Mouse (Mus musculus): ENCODE measurements around the gene Mmp27.

Gene Mmp27

DNA sequence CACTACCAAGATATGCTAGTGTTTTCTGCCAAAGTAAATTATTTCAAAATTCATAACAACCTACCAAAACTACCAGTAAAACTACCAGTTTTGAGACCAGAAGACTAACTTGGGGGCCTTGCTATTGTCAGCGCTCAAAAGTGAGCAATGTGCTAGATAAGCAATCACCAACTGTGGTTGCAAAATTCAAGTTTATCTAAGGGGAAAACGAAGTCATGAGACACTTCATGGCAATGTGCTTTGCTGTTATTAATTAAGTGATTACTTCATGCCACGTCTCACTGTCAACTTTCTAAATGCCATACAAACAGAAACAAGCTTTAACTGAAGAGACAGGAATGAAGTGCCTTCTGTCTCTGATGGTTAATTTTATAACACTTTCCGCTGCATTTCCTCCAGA is at the start of gene Mmp27:
Gene Mmp27, plus strand, starts transcription at position 235 of the 400 bp plus-strand sequence.
- DNase-seq (ENCODE audit: low spot score) = no peak

DNA sequence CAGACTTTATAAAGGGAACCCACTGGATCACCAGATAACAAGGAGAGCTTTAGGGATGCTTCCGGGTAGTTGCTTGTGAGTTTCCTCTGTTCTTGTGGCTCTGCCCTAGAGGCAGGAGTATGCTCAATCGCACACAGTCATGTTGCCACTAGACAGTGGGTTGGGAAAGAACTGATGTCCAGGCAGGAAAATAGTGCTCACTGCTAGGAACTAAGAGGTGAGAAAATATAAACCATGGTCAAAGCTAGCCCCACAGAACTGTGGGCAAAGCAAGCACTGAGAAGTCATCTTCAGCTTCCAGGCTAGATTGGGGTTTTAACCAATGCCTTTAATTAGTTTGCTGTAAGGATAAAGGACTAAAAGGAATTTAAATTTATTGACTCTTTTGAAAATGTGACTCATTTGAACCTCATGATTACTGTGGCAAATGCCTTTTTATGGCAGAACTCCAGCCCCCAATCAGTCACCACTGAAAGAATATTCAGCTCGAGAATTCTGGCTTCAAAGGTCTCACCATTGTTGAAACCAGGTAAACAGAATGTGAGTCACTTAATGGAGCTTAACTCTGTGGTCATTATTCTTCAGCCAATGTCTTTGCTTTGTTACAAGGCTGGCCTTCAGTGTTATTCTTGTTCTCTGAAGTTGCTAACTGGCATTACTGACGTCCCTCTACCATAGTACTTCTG is 44.8 kb upstream of the Mmp27 start:
- no peak for DNase-seq (ENCODE audit: low spot score)

DNA sequence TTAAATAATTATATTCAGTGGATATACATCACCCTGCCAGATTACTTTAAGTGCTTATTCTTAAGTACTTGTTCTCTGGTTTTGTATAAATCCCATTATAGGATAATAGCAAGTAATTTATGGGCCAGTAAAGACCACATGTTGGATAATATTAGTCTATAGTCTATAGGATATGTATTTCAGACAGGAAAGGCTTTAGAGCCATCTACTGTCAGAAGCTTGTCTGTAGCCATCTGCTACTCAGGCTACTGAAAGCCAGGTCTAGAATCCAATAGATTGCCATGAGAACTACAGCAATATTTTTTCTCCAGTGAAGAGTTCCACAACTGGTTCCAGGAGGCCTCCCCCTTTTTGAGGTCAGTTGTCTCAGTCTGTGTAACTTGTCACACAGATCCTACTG is 28.4 kb upstream of the Mmp27 start:
- DNase-seq (ENCODE audit: low spot score) = no peak

DNA sequence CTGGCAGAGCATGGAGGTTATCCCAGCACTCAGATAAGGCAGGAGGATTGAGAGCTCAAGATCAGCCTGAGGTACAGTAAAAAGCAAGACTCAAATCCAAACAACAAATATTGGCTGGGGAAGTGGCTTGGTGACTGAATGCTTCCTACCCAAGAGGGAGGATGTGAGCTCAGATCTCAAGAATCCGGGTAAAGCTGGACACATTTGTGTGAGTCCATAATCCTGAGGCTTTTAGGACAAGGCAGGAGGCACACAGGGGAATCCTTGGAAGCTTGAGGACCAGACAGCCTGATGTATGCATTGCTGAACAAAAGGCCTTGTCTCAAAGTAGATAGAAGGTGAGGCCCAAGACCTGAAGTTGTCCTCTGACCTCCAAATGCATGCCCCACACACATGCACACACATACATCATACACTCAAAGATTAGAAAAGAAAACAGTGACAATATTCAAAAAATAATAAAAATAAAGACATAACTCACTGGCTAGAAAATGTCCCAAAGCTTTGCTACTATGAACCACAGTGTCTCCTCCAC is 26.2 kb upstream of the Mmp27 start:
- DNase-seq (ENCODE audit: low spot score) = no peak

DNA sequence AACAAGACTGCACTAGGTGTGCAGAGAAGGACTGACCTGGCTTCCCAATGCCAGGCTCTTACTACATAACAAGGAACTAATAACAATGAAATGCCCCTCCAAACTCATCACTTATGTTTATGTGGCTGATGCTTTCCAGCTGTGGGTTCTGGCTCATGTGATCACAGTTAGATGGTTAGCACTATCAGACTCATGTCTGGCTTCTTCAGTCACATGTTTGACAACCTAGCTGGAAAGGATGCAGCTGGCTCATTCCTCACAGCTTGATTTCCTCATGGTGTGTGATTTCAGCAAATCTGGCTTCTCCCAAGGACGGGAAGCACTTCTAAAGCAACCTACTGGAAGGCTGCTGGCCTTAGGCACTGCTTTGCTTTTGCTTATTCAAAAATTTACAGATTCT is 25.7 kb upstream of the Mmp27 start:
- peak; percentile 40 for DNase-seq (ENCODE audit: low spot score)

DNA sequence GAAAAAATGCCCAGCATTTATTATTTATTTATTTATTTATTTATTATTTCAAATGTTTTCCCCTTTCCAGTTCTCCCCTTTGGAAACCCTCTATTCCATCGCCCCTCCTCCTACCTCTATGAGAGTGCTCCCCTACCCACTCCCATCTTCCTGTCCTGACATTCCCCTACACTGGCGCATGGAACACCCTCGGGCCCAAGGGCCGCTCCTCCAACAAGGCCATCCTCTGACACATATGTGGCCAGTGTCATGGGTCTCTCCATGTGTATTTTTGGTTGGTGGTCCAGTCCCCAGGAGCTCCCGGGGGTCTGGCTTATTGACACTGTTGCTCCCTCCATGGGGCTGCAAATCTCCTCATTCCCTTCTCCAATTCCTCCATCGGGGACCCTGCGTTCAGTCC is 25.3 kb upstream of the Mmp27 start:
- no peak for DNase-seq (ENCODE audit: low spot score)

DNA sequence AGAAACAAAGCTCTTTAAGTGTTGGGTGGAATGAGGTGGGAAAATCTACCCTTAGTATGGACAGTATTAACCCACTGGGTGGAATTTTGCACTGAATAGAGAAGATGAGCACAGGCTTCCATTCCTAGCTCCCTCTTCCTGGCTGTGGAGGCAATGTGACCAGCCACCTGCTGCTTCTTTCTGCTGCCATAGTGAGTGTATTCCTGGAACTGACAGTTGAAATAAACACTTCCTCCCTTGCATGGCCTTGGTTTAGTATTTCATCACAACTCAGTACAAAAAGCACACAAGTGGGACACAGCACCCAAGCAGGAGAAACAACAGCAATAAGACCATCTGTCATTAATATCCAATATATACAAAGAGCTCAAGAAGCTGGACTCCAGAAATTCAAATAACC is 19.3 kb upstream of the Mmp27 start:
- DNase-seq (ENCODE audit: low spot score) = no peak

DNA sequence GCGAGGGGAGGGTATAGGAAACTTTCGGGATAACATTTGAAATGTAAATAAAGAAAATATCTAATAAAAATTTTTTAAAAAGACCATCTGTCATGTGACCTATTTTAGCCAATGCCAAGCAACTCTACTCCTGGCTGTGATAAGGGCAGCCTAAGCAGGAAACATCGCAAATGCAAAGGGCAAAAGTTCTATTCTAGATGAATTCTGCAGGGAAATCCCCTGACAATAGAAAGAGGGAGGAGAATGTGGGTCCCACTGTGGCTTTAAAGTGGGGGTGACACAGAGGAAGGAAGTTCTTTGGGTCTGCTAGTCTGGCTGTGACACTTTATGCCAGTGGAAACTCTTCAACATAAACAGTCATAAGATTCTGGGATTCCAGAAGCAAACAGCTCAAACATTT is 17.7 kb upstream of the Mmp27 start:
- DNase-seq (ENCODE audit: low spot score) = no peak

DNA sequence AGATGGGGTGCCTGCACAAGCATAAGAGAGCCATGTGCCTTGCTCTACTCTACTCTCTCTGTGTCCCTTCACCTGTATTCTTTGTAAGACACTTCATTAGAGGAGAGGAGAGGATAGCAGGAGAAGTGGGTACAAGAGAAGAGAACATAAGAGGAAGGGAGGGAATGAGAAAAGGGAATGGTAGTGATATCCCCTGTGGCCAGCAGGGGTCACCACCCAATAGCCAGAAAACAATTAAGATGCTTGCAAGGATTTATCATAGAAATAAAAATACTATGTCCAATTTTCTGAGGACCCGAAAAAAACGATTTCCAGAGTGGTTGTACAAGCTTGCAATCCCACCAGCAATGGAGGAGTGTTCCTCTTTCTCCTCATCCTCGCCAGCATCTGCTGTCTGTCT is 16.8 kb upstream of the Mmp27 start:
- peak; percentile 22 for DNase-seq (ENCODE audit: low spot score)

DNA sequence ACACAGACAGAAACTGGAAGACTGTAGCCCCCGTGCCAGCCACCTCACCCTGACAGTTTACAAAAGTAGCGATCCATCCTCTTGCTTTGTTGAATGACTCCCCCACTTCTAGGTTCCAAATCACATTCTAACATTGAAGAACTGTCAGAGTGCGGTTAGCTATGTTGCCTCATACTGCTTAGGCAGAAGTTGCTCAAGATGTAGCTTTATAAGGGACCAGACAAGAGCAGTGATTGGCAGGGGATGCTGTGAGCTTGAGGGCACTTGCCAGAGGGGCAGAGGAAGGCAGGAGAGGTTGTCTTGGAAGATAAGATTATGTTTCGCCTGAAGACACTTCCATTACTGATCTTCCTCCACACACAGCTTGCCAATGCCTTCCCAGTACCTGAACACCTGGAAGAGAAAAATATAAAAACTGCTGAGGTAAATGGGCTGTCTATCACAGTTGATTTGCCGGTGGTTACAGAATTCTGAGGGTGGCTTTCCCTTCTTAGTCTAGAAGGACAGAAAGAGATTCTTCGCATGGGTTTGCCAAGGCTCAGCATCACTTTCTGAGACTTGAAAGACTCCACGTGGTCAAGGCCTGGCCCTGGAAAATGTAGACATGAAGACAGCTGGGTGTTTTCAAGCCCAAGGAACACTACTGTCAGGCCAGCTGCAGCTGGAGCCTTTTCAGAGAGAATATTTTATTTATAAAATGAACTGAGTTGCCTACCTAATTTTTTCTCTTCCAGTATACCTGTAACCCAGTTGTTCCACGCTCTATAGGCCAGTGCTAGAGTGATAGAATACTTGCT is 12.8 kb upstream of the Mmp27 start, which contains the start of gene Mmp8:
Gene Mmp8, plus strand, starts transcription at position 236 of the 797 bp plus-strand sequence.
- DNase-seq (ENCODE audit: low spot score) = no peak

DNA sequence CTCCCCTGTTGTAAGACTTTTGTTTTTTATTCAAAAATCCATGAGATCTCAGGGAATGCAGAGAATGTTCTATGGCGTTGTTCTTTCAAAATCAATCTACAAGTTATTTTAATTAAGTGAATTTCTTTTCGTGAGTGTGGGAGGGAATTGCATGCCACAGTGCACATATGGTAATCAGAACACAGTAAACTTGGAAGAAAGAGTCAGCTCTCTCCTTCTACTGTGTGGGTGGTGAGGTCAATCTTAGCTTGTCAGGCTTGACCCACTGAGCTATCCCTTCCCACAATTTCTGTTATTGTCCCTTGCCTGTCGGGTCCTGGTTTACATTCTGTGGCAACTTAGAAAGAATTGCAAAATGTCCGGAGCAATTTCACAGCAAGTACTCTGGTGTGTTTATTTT is 11.2 kb upstream of the Mmp27 start:
- DNase-seq (ENCODE audit: low spot score) = no peak

DNA sequence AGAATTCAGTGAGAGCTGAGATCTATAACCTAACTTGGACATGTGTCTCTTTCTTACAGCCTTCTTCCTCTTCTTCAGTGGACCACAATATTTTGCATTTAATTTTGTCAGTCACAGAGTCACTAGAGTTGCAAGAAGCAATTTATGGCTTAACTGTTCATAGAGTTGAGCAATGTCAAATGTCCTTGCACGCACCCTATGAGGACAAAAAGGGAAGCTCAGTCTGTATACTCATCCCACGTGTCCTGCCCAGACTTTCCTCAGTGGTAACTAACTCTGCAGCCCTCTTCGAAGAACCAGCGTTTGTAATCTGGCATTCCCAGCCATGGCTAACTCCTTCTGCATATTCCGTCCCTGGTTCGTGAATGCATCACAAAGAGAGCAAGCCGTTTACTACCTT is 3.8 kb upstream of the Mmp27 start:
- DNase-seq (ENCODE audit: low spot score) = no peak

DNA sequence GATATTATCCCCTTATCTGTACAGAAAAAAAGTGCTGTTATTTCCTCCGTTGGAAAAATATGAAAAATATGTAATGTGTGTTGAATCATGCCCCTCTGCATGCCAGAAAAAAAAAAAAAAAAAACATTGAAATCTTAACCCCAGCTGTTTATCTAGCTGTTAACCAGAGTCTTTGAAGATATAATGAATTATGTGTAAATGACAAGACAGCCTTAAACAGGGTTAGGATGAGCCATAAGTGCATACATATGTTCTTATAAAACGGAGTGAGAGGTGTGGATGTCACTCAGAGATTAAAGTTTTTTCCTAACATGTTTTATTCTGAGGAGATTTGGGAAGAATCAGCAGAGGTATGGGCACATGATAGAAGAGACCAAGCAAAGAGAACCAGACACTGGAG is 3.3 kb upstream of the Mmp27 start:
- DNase-seq (ENCODE audit: low spot score) = no peak

DNA sequence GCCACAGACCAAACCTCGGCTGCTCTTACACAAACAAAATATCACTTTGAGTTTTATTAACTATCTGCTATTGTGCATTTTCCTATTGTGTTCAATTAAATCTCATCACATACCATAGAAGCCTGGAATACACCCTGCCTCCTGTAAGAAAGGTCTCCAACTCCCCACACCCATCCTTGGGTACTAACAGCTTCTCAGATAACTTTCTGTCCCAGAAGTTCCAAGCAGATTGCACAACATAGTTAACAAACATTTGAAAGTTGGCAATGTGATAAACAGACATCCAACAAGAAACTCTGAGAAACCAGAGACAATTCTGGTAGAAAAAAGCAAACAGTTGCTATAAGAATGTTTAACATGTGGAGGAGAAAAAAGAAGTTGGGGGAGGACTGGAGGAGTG is 711 bp upstream of the Mmp27 start:
- no peak for DNase-seq (ENCODE audit: low spot score)

DNA sequence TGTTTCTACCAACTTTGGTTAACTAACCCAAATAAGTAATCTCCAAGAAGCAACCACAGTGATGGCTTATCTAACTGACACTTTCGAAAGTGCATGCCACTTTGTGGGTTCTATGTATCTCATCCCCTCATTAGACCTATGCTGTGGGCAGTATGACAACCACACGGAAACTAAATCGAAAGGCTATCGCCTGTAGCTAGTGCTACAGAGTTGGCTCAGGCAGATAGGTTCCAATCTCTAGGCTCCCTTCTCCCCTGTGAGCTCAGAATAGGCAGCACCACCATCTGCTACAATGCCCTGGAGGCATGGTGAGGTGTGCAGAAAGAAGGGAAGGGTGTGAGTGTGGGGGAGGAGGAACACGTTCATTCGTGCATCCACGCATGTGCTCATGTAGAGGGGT is 992 bp downstream of the Mmp27 start:
- DNase-seq (ENCODE audit: low spot score) = no peak

DNA sequence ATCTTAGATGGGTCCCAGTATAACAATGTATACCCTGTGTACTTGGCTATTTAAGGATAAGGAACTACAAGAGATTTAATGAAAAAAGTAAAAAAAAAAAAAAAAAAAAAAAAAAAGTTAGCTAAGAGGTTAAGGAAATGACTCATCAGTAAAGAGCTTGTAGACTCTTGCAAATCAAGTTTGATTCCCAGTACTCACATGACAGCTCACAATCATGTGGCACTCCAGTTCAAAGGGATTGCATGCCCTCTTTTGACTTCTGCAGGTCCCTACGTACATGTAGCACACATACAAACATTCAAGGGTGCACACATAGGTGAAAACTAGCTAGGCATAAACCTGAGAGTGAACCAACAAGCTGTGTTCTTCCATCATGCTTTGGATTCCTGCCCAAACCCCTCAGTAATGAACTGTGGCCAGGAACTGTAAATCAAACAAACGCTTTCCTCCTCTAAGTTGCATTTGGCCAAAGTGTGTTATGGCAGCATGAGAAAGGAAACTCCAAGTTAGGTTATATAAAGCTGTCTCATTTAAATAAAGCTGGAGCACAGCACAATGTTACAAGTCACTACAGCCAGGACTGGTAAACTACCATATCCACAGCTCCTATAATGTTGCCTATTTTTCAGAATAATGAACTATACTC is 1.6 kb downstream of the Mmp27 start:
- no peak for DNase-seq (ENCODE audit: low spot score)

DNA sequence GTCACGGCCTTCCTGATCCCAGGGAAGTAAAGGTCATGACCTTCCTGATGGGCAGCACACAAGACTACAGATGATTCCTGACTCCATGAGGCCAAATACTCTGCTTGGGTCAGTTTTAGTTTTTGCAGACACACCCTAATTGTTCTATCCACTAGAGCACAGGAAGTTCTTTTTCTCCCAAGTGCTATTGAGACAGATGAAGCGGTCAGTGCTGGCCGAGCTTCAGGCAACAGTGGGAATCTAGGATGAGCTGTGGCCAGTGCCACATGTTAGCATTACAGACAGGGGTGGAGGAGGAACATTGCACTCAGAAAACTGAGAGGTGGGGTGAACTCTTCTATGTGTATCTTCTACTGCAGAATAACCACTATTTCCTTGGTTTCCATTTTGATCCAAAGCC is 4.3 kb downstream of the Mmp27 start:
- no peak for DNase-seq (ENCODE audit: low spot score)

DNA sequence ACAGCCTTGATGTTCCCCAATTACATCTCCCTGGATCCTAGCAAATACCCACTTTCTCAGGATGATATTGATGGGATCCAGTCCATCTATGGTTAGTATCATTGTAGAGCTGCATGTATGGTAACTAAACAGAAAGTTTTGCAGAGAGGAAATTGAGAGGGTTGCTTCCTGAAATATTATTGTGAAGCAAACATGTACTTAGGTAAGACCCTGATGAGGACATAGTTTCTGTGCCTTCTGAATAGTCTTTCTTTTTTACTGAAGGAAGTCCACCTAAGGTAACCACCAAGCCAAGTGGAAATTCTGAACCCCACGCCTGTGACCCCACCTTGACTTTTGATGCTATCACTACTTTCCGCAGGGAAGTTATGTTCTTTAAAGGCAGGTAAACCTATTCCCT is 6.2 kb downstream of the Mmp27 start:
- no peak for DNase-seq (ENCODE audit: low spot score)

DNA sequence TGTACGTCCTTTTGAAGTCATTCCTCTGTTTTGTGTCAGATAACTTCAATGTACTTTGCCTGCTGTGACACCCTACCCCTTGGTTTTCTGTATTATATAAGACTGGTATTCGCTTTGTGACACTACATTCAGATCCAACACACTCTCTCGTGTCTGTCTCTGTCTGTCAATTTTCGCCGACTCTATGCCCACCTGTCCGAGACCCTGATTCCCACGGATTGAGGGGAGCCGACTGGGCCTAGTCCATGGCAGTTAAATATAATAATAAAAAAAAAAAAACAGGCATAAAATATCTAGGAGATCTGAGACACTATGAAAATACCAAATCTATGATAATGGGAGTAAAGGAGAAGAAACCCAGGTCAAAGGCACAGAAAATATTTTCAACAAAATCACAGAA is 18.9 kb downstream of the Mmp27 start:
- no peak for DNase-seq (ENCODE audit: low spot score)

DNA sequence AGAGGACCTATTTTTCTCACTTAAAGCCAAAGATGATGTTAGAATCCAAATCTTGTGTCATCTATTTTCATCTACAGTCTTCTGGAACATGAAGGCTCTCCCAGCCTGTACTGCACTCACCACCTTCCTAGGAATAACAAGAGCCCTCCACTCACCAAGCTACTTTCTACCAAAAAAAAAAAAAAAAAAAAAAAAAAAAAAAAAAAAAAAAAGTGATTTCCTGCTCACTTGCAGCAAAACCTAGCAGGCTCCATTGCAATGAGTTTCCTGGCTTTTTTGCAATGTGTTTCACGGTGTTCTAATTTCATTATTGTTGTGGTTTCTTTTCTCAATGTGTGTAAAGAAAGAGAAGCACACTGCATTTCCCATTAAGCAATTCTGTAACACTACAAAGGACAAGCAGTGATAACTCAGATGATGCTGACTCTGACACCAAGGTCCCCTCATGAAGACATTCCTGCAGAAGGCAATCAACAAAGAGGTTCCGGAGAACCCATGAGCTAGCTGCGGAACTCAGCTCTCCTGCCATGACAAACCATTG is 22.1 kb downstream of the Mmp27 start:
- DNase-seq (ENCODE audit: low spot score) = no peak

DNA sequence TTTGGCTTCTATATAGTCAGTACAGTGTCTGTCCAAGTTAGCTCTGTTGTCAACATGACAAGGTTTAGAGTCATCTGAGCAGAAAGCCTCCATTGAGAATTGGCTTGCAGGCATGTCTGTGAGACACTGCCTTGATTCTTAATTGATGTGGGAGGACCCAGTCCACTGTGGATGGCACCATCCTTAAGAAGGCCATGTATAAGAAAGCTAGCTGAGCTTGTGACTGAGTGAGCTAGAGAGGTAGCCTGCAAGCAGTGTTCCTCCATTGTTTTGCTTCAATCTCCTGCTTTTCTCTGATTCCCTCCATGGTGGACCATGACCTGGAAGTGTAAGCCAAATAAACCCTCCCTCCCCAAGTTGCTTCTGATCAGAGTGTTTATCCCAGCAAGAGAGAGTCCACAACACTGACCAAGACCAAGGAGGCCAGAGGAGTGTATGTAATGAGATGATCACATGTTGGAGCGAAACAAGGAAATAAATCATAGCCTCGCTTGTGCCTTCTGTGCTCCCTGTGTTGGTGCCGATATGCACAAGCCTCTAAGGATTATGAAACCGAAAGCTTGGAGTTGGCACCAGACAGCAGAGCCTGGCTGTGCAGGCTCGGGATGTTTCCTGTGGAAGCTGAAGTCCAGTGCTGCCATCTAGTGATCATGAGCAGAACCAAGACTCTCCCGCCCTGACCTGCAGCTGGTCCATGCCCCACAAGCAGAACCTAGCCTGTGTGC is 23.8 kb downstream of the Mmp27 start:
- peak; percentile 89 for DNase-seq (ENCODE audit: low spot score)

Data from embryo, embryonic 10.5 days (tissue).